Mouse (Mus musculus) adrenal gland, postnatal 25 days (tissue): ENCODE measurements at regions not wholly inside any gene's neighbourhood (a gene's known extent, or its start where the extent isn't known, plus 50 kb on each side); places are given as distances from the start of the nearest gene placed in this dataset.

Experiments
- DNase-seq: peaks from one replicate; pipeline ENCODE4 v3.0.0; 2021; ENCODE audit warnings: mixed read lengths

- peak; percentile 2 for DNase-seq
Observed at GRCm38 (mm10) chr6:27211953-27212352, 923.0 kb downstream of the Grm8 start.

GRCm38 (mm10) chr6:27161643-27162042 is 973.3 kb downstream of the Grm8 start:
- no peak for DNase-seq
